Mouse (Mus musculus) liver, embryonic 16.5 days (tissue): Measurements from ENCODE around the gene Lad1. TPM values are rescaled to one million over a fixed set of nuclear protein-coding genes. Genes with fewer than 3 reads are reported as not detected.
A peak's percentile ranks its signal among the peaks of the same experiment; 100 is the strongest.

Experiments
- ATAC-seq: fragments of 200-750 bp; cut with Nextera tagmentation; 2 replicates; pipeline ENCODE4 v1.8.0; 2017; ENCODE audit warnings: low read depth, mild to moderate bottlenecking, moderate number of reproducible peaks, moderate library complexity
- H3K27ac ChIP-seq: fragments of 300-500 bp; sonication (generic); 2 replicates; pipeline ENCODE4 v1.5.1; 2014; ENCODE audit warnings: mild to moderate bottlenecking, low read length
- H3K27me3 ChIP-seq: fragments of 300-500 bp; sonication (generic); 2 replicates; pipeline ENCODE4 v1.6.1; 2014; ENCODE audit warnings: low read depth, low read length, mixed read lengths; ENCODE audit not compliant: control insufficient read depth, insufficient read depth
- H3K36me3 ChIP-seq: fragments of 300-500 bp; sonication (generic); 2 replicates; pipeline ENCODE4 v1.6.1; 2014; ENCODE audit warnings: mild to moderate bottlenecking; ENCODE audit not compliant: control insufficient read depth, insufficient read depth
- H3K4me1 ChIP-seq: fragments of 300-500 bp; sonication (generic); 2 replicates; pipeline ENCODE4 v1.6.1; 2014; ENCODE audit warnings: low read depth, low read length, mixed read lengths; ENCODE audit not compliant: control insufficient read depth
- H3K4me2 ChIP-seq: fragments of 300-500 bp; sonication (generic); 2 replicates; pipeline ENCODE4 v1.6.1; 2014; ENCODE audit warnings: low read depth, low read length, mixed read lengths
- H3K4me3 ChIP-seq: fragments of 300-500 bp; sonication (generic); 2 replicates; pipeline ENCODE4 v1.5.1; 2014; ENCODE audit warnings: low read depth, mild to moderate bottlenecking, low read length
- H3K9ac ChIP-seq: fragments of 300-500 bp; sonication (generic); 2 replicates; pipeline ENCODE4 v1.6.1; 2014; ENCODE audit warnings: low read depth, low read length
- H3K9me3 ChIP-seq: fragments of 300-500 bp; sonication (generic); replicated peaks from 2 replicates; pipeline ENCODE4 v1.6.1; 2016; ENCODE audit warnings: low read length; ENCODE audit not compliant: control insufficient read depth
- WGBS: fragments of 180-500 bp; shearing (Covaris S2); extraction: QIAGEN DNeasy Blood & Tissue Kit; methylation state at CpG from one replicate; pipeline ENCODE4 v1.1.7; 2014; ENCODE audit not compliant: insufficient replicate concordance; 5-methylcytosine and 5-hydroxymethylcytosine counted together
- polyA plus RNA-seq: library from polyadenylated mRNA; unstranded; fragments of >200 nt; fragmentation: Nextera tagmentation; extraction: Ambion mirVana; gene quantifications from 2 replicates; pipeline ENCODE4 v1.2.1, GENCODE M21; 2015

Gene Lad1
- polyA plus RNA-seq, 1 experiment from 2014 or later = 1.5 TPM

- no peaks in the 10 kb centered on the region for H3K27me3 ChIP-seq
- H3K4me3 ChIP-seq = no peak overlapping the region
- H3K27ac ChIP-seq = no peak overlapping the region
- H3K36me3 ChIP-seq = no peaks in the 10 kb centered on the region
- H3K4me2 ChIP-seq = no peak overlapping the region
- peaks cover 2% of the 10 kb centered on the region; the same call in 1 of the 2 replicates for H3K4me1 ChIP-seq
- ATAC-seq = 0 out of 2 replicates have a peak, but pooled peaks have one; percentile 25
- 13% methylated on average over 13 of the region's 13 CpGs for WGBS
- H3K9me3 ChIP-seq = no peaks in the 10 kb centered on the region
- no peak overlapping the region for H3K9ac ChIP-seq
Observed at GRCm38 (mm10) chr1:135781220-135781619, 37.2 kb upstream of the Lad1 start.

GRCm38 (mm10) chr1:135782816-135783215 lies 35.6 kb upstream of the Lad1 start:
- H3K4me3 ChIP-seq = no peak overlapping the region
- H3K27ac ChIP-seq = no peak overlapping the region
- H3K9ac ChIP-seq = no peak overlapping the region
- no peaks in the 10 kb centered on the region for H3K9me3 ChIP-seq
- H3K36me3 ChIP-seq = no peaks in the 10 kb centered on the region
- WGBS = 54% methylated on average over 10 of the region's 10 CpGs
- no peak overlapping the region for H3K4me2 ChIP-seq
- H3K4me1 ChIP-seq = peaks cover 2% of the 10 kb centered on the region; the same call in 1 of the 2 replicates
- H3K27me3 ChIP-seq = no peaks in the 10 kb centered on the region
- ATAC-seq = no peak

GRCm38 (mm10) chr1:135787799-135788198 lies 30.6 kb upstream of the Lad1 start:
- H3K4me3 ChIP-seq = no peak overlapping the region
- no peak for ATAC-seq
- no peaks in the 10 kb centered on the region for H3K9me3 ChIP-seq
- 47% methylated on average over 3 of the region's 3 CpGs for WGBS
- no peak overlapping the region for H3K4me2 ChIP-seq
- H3K4me1 ChIP-seq = peaks cover 9% of the 10 kb centered on the region
- no peak overlapping the region for H3K27ac ChIP-seq
- no peak overlapping the region for H3K9ac ChIP-seq
- no peaks in the 10 kb centered on the region for H3K36me3 ChIP-seq
- H3K27me3 ChIP-seq = no peaks in the 10 kb centered on the region

GRCm38 (mm10) chr1:135788708-135789107 lies 29.7 kb upstream of the Lad1 start:
- no peak for ATAC-seq
- 13% methylated on average over 10 of the region's 10 CpGs for WGBS
- Histone ChIP-seq H3K4me3 (no peak overlapping the region), H3K9me3 (no peaks in the 10 kb centered on the region), H3K36me3 (no peaks in the 10 kb centered on the region), H3K27me3 (peaks cover 6% of the 10 kb centered on the region), H3K9ac (no peak overlapping the region), H3K4me2 (peak overlapping the region; percentile 6; the same call in 1 of the 2 replicates), H3K4me1 (peaks cover 13% of the 10 kb centered on the region), H3K27ac (no peak overlapping the region)

GRCm38 (mm10) chr1:135789815-135790214 lies 28.6 kb upstream of the Lad1 start:
- no peaks in the 10 kb centered on the region for H3K9me3 ChIP-seq
- H3K27ac ChIP-seq = no peak overlapping the region
- H3K4me3 ChIP-seq = no peak overlapping the region
- WGBS = 10% methylated on average over 5 of the region's 5 CpGs
- H3K4me2 ChIP-seq = no peak overlapping the region
- no peaks in the 10 kb centered on the region for H3K36me3 ChIP-seq
- H3K27me3 ChIP-seq = peaks cover 17% of the 10 kb centered on the region
- peaks cover 13% of the 10 kb centered on the region for H3K4me1 ChIP-seq
- no peak for ATAC-seq
- no peak overlapping the region for H3K9ac ChIP-seq

GRCm38 (mm10) chr1:135792143-135792939 lies 26.1 kb upstream of the Lad1 start:
- Histone ChIP-seq H3K27me3 (peaks cover 21% of the 10 kb centered on the region), H3K9me3 (no peaks in the 10 kb centered on the region), H3K27ac (no peak overlapping the region), H3K4me1 (peaks cover 13% of the 10 kb centered on the region), H3K9ac (no peak overlapping the region), H3K4me2 (no peak overlapping the region), H3K36me3 (no peaks in the 10 kb centered on the region), H3K4me3 (no peak overlapping the region)
- no peak for ATAC-seq
- 52% methylated on average over 13 of the region's 13 CpGs for WGBS

GRCm38 (mm10) chr1:135793370-135794215 lies 24.8 kb upstream of the Lad1 start:
- 12% methylated on average over 27 of the region's 27 CpGs for WGBS
- Histone ChIP-seq H3K27me3 (peaks cover 21% of the 10 kb centered on the region), H3K9ac (no peak overlapping the region), H3K27ac (no peak overlapping the region), H3K9me3 (no peaks in the 10 kb centered on the region), H3K4me1 (peaks cover 8% of the 10 kb centered on the region), H3K4me2 (peak overlapping the region; percentile 64; the same call in 1 of the 2 replicates), H3K4me3 (peak overlapping the region; percentile 22), H3K36me3 (no peaks in the 10 kb centered on the region)
- no peak for ATAC-seq

GRCm38 (mm10) chr1:135794216-135795134 lies 23.9 kb upstream of the Lad1 start:
- no peaks in the 10 kb centered on the region for H3K36me3 ChIP-seq

More at GRCm38 (mm10) chr1:135794216-135795134, 23.9 kb upstream of the Lad1 start:
- Histone ChIP-seq H3K4me3 (peak overlapping the region; percentile 22; the same call in 1 of the 2 replicates), H3K9ac (no peak overlapping the region), H3K4me1 (peaks cover 4% of the 10 kb centered on the region), H3K27ac (no peak overlapping the region), H3K4me2 (peak overlapping the region; percentile 64; the same call in 1 of the 2 replicates), H3K9me3 (no peaks in the 10 kb centered on the region), H3K27me3 (peaks cover 21% of the 10 kb centered on the region)
- ATAC-seq = no peak
- 14% methylated on average over 20 of the region's 20 CpGs for WGBS
